Mouse (Mus musculus) lung, postnatal 0 days (tissue): Measurements from ENCODE around the gene Taok3.

Source experiments
- CTCF ChIP-seq: IDR thresholded peaks from 2 replicates; pipeline ENCODE4 v1.5.1; 2016; ENCODE audit warnings: antibody characterized with exemption, mild to moderate bottlenecking
- EP300 ChIP-seq: IDR thresholded peaks from 2 replicates; pipeline ENCODE4 v1.6.1; 2016; ENCODE audit warnings: antibody characterized with exemption, mild to moderate bottlenecking, control low read depth

DNA sequence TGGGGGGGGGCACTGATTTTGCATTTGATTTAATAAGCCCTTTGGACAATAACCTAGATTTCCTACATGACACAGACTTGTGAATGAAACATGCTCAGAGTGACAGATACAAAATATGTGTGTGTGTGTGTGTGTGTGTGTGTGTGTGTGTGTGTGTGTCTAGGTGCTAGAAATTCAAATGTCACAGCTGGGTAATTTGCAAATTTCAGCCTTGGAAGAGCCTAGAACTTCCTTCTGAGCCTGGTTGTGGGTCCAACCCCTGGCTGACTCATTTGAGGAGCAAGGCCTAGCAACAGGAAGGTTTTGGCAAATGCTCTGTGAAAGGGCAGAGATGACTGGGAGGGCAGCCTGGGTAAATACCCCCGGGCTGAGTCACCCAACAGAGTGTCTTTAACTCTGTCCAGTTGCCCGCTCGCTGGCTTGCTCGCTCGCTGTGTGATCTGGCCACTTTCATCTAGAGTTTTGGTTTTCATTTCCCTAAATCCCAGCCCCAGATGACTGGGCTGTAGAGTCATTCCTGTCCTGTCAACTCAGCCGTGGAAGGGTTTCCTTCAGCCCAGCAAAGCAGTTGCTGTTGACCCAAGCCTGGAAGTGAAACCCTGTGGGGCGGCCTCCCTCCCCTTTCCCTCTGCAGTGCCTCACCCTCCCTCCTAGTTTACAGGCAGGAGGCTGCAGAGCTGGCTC lies 38.5 kb downstream of the Taok3 start:
- TF ChIP-seq CTCF, result no peak
- TF ChIP-seq EP300, result no peak
